Mouse (Mus musculus): ENCODE measurements at regions not wholly inside any gene's neighbourhood (a gene's known extent, or its start where the extent isn't known, plus 50 kb on each side); places are given as distances from the start of the nearest gene placed in this dataset.

DNA sequence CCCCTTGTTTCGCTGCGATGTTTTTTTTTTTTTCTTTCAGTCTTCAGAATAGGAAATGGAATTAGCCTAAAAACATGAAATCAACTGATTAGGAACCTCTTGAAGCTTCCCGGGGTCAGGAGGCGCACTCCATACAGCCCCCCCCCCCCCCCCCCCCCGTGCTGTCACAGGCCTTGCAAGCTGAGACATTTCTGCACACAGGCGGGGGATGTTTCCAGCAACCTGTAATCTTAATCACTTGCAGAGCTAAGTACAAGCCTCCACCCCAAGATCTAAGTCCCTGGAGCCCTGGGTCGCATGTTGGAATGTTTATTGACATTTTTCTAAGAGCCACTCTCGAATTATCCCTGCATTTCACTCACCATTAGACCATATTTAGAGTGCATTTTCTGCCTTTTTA lies 2381.4 kb upstream of the Gm7489 start:
- TF ChIP-seq CTCF (IDR thresholded peaks at IDR 0.05; ENCODE audit: low read depth, low read length) = no peak
- no peak for TF ChIP-seq GATA1 (IDR thresholded peaks at IDR 0.05; ENCODE audit: borderline replicate concordance, low read length)
- no peak for TF ChIP-seq GATA2 (IDR thresholded peaks at IDR 0.05; ENCODE audit: borderline replicate concordance, low read depth, low read length)
- no peak for TF ChIP-seq POLR2AphosphoS5 (IDR thresholded peaks at IDR 0.05; ENCODE audit: insufficient replicate concordance, low read depth, low read length)
